In genomic region chr2:26132628-26133551, GRCm38 (mm10) we compare ENCODE assay signal across 8 mouse cellular contexts. TPM values are rescaled to one million over a fixed set of nuclear protein-coding genes. Genes with fewer than 3 reads are reported as not detected.
DNase-seq lines count a peak whose midpoint lies in the region; ATAC-seq and TF ChIP-seq lines count a peak whose summit lies in the region.

No protein-coding gene starts in this region.

- H3K9ac ChIP-seq in hindbrain, postnatal 0 days (replicated peaks; ENCODE audit: low read length), result peak overlapping the region; percentile 44

- peak overlapping the region; percentile 80 for H3K27ac ChIP-seq in hindbrain, postnatal 0 days

- peak; percentile 83 for ATAC-seq in hindbrain, postnatal 0 days
- no peak for ATAC-seq in activated CD4-positive, CD25-positive, alpha-beta regulatory T cell, adult 4 months

- H3K4me2 ChIP-seq in hindbrain, postnatal 0 days (ENCODE audit: low read depth, low read length), result peak overlapping the region; percentile 53

- 3% methylated on average over 25 of the region's 25 CpGs for WGBS in hindbrain, postnatal 0 days

- H3K4me1 ChIP-seq in hindbrain, postnatal 0 days (ENCODE audit: insufficient read depth, low read length), result peaks cover 21% of the 10 kb centered on the region

- no peaks in the 10 kb centered on the region for H3K9me3 ChIP-seq in hindbrain, postnatal 0 days (ENCODE audit: low read length)

- H3K27me3 ChIP-seq in hindbrain, postnatal 0 days (ENCODE audit: insufficient read depth, low read length), result no peaks in the 10 kb centered on the region

- peak overlapping the region; percentile 21; the same call in 1 of the 2 replicates for H3K4me3 ChIP-seq in hindbrain, postnatal 0 days (ENCODE audit: low read length)

- peaks cover 9% of the 10 kb centered on the region for H3K36me3 ChIP-seq in hindbrain, postnatal 0 days (ENCODE audit: insufficient read depth, low read length)

- DNase-seq in adrenal gland, postnatal 25 days, result peak; percentile 92
- peak; percentile 85 for DNase-seq in embryo, embryonic 10.5 days (ENCODE audit: low spot score)
- peak; percentile 91 for DNase-seq in gastrocnemius, postnatal 10 days
- DNase-seq in hindbrain, postnatal 0 days (ENCODE audit: low spot score), result peak; percentile 89
- peak; percentile 74 to 90 for DNase-seq in left cerebral cortex, adult 8-10 months (ENCODE audit: low spot score in 2 of 2)
- DNase-seq in lung, postnatal 4 days, result peak; percentile 85 to 91
- DNase-seq in right cerebral cortex, postnatal 25 days, result peak; percentile 88

- TF ChIP-seq CTCF in hindbrain, postnatal 0 days (IDR thresholded peaks at IDR 0.05; ENCODE audit: low read depth), result peak; percentile 66

RNA-seq across cellular contexts. Expression of gene Nacc2, which starts 9.9 kb away (rescaled TPM):
- 25.8 and 36.6 TPM in 2 replicates for total RNA-seq in adrenal gland, postnatal 25 days (2021)
- 10 to 100 TPM; 13.4 to 14.5 TPM for total RNA-seq in gastrocnemius, postnatal 10 days (2021)
- 50.1 and 61.4 TPM in 2 replicates for total RNA-seq in hindbrain, postnatal 0 days (2014; rRNA removed)
- polyA plus RNA-seq in hindbrain, postnatal 0 days (2015; fragmentation: Nextera tagmentation; extraction: Ambion mirVana), result 28.7 and 29.9 TPM in 2 replicates
- 10 to 100 TPM; 82.0 to 82.9 (median 82.7) TPM for total RNA-seq in left cerebral cortex, adult 8-10 months (2022)
- 1 to 10 TPM; 1.1 to 1.3 TPM for polyA plus RNA-seq in activated CD4-positive, CD25-positive, alpha-beta regulatory T cell, adult 4 months (2017; shearing (Covaris generic))
